Mouse (Mus musculus) myocyte (in vitro differentiated cells): ENCODE measurements around the gene Myo10. TPM values are rescaled to one million over a fixed set of nuclear protein-coding genes. Genes with fewer than 3 reads are reported as not detected.

Source experiments
- H3K27me3 ChIP-seq: one replicate; pipeline ENCODE4 v1.6.1; 2011; ENCODE audit not compliant: control insufficient read depth, insufficient read depth, insufficient read length
- H3K36me3 ChIP-seq: one replicate; pipeline ENCODE4 v1.6.1; 2011; ENCODE audit not compliant: control insufficient read depth, insufficient read depth
- H3K4me2 ChIP-seq: one replicate; pipeline ENCODE4 v1.6.1; 2011; ENCODE audit warnings: low read depth, control low read depth
- H3K4me3 ChIP-seq: one replicate; pipeline ENCODE4 v1.5.1; 2011; ENCODE audit warnings: mild to moderate bottlenecking, control low read depth, moderate library complexity
- H3K79me2 ChIP-seq: one replicate; pipeline ENCODE4 v1.6.1; 2011; ENCODE audit not compliant: control insufficient read depth, insufficient read depth
- H3ac ChIP-seq: one replicate; pipeline ENCODE4 v1.6.1; 2011; ENCODE audit not compliant: control insufficient read depth, insufficient read length
- CEBPB ChIP-seq: IDR thresholded peaks from 2 replicates; pipeline ENCODE4 v1.6.1; 2011; ENCODE audit warnings: mild to moderate bottlenecking, moderate library complexity; ENCODE audit not compliant: poor library complexity, insufficient read depth, severe bottlenecking
- E2F4 ChIP-seq: IDR thresholded peaks from one replicate; pipeline ENCODE4 v1.6.1; 2011; ENCODE audit warnings: mild to moderate bottlenecking, control low read depth, moderate library complexity; ENCODE audit not compliant: insufficient read depth
- MAX ChIP-seq: IDR thresholded peaks from one replicate; pipeline ENCODE4 v1.6.1; 2011; ENCODE audit warnings: low read depth, mild to moderate bottlenecking, control low read depth
- MYOD1 ChIP-seq, 3 experiments: IDR thresholded peaks; one replicate each; pipeline ENCODE4 v1.6.1; 2011; ENCODE audit warnings: control low read depth in 2 of 3, low read depth in 2 of 3, mild to moderate bottlenecking in 2 of 3, moderate library complexity in 1 of 3; ENCODE audit not compliant: insufficient read length in 2 of 3, control insufficient read depth in 1 of 3
- MYOG ChIP-seq, 3 experiments: IDR thresholded peaks; one replicate each; pipeline ENCODE4 v1.6.1; 2011; ENCODE audit warnings: control low read depth in 2 of 3, low read depth in 2 of 3, mild to moderate bottlenecking in 2 of 3; ENCODE audit not compliant: insufficient read length in 2 of 3, control insufficient read depth in 1 of 3, insufficient read depth in 1 of 3
- POLR2A ChIP-seq: IDR thresholded peaks from one replicate; pipeline ENCODE4 v1.6.1; 2011; ENCODE audit warnings: low read depth, mild to moderate bottlenecking, control low read depth, moderate library complexity; ENCODE audit not compliant: insufficient read length
- POLR2AphosphoS2 ChIP-seq: IDR thresholded peaks from one replicate; pipeline ENCODE4 v1.6.1; 2011; ENCODE audit warnings: low read depth, control low read depth; ENCODE audit not compliant: insufficient read length
- REST ChIP-seq: IDR thresholded peaks from one replicate; pipeline ENCODE4 v1.6.1; 2011; ENCODE audit warnings: mild to moderate bottlenecking, control low read depth, moderate library complexity; ENCODE audit not compliant: insufficient read depth, insufficient read length
- SRF ChIP-seq: IDR thresholded peaks from one replicate; pipeline ENCODE4 v1.6.1; 2011; ENCODE audit warnings: low read depth; ENCODE audit not compliant: control insufficient read depth, insufficient read length
- TCF12 ChIP-seq: IDR thresholded peaks from one replicate; pipeline ENCODE4 v1.6.1; 2011; ENCODE audit warnings: mild to moderate bottlenecking, control low read depth; ENCODE audit not compliant: poor library complexity, insufficient read depth, severe bottlenecking
- TCF3 ChIP-seq: IDR thresholded peaks from one replicate; pipeline ENCODE4 v1.6.1; 2011; ENCODE audit warnings: low read depth, control low read depth; ENCODE audit not compliant: insufficient read length
- USF1 ChIP-seq: IDR thresholded peaks from one replicate; pipeline ENCODE4 v1.6.1; 2011; ENCODE audit warnings: low read depth, mild to moderate bottlenecking, control low read depth, moderate library complexity
- polyA plus RNA-seq: library from polyadenylated mRNA; unstranded; fragments of >200 nt; fragmentation: generic; extraction: Trizol; gene quantifications from one replicate; pipeline ENCODE4 v1.2.1, GENCODE M21; 2012; ENCODE audit warnings: missing spikeins

Gene Myo10
- polyA plus RNA-seq, 1 experiment, result 71.4 TPM

GRCm38 (mm10) chr15:25788565-25788964, 166.2 kb downstream of the Myo10 start:
- Histone ChIP-seq H3K4me3 (no peak overlapping the region), H3K4me2 (no peak overlapping the region), H3K27me3 (no peaks in the 10 kb centered on the region), H3K79me2 (peaks cover 7% of the 10 kb centered on the region), H3ac (no peak overlapping the region), H3K36me3 (peaks cover 81% of the 10 kb centered on the region)
- TF ChIP-seq MAX, result no peak
- TF ChIP-seq CEBPB, result no peak
- no peak for TF ChIP-seq TCF3
- TF ChIP-seq POLR2A, result no peak
- TF ChIP-seq E2F4, result no peak
- TF ChIP-seq REST, result no peak
- TF ChIP-seq POLR2AphosphoS2, result no peak
- no peak for TF ChIP-seq MYOG (IDR thresholded peaks at IDR 0.05; ENCODE audit: control insufficient read depth in 1 of 3, insufficient read depth in 1 of 3, insufficient read length in 2 of 3, low read depth in 2 of 3)
- no peak for TF ChIP-seq USF1
- no peak for TF ChIP-seq MYOD1 (IDR thresholded peaks at IDR 0.05; ENCODE audit: control insufficient read depth in 1 of 3, insufficient read length in 2 of 3, low read depth in 2 of 3)
- TF ChIP-seq SRF, result no peak
- no peak for TF ChIP-seq TCF12

DNA sequence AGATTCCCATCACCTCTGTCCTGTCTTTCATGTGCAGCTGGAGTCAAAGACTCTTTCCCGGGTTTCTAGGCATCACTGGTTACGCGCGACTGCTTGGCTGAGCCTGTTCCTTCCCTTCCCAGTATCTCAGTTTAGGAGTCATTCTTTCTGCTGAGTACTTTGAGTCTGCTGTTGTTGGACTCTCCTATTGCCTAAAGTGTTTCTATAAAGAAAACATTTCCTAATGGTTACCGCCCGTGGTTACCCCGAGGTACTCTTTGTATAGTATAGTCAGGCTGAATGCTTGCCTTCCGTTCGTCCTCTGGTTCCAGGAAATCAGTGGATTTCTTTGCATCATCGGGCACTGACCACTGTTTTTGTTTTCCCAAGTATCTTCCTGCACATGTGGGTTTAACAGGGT, 166.9 kb downstream of the Myo10 start:
- Histone ChIP-seq H3K4me2 (no peak overlapping the region), H3K79me2 (peaks cover 7% of the 10 kb centered on the region), H3K4me3 (no peak overlapping the region), H3K36me3 (peaks cover 80% of the 10 kb centered on the region), H3K27me3 (no peaks in the 10 kb centered on the region), H3ac (no peak overlapping the region)
- TF ChIP-seq MYOG (IDR thresholded peaks at IDR 0.05; ENCODE audit: control insufficient read depth in 1 of 3, insufficient read depth in 1 of 3, insufficient read length in 2 of 3, low read depth in 2 of 3) (no peak), E2F4 (no peak), MYOD1 (IDR thresholded peaks at IDR 0.05; ENCODE audit: control insufficient read depth in 1 of 3, insufficient read length in 2 of 3, low read depth in 2 of 3) (no peak), CEBPB (no peak), USF1 (no peak), REST (no peak), MAX (no peak), POLR2AphosphoS2 (no peak), SRF (no peak), TCF12 (no peak)

- peaks cover 74% of the 10 kb centered on the region for H3K36me3 ChIP-seq
These were observed 169.5 kb downstream of the Myo10 start for GRCm38 (mm10) chr15:25791660-25792353.

DNA sequence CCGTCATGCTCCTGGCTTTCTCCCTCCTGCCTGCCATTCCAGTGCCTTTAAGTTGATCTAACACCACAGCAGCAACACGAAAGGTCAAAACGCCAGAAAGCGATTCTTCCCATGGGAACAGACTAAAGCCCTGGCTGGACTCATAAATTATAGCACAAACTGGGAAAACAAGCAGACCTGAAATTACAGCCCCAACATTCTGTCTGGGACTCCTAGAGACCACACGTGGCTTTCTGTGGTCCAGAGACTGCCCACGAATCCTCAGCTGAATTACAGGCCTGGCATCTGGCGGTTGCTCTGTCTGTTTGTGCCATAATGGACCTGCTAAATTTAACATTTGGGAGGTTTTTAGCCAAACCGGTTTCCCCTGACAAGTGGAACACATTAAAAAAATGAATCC, 171.8 kb downstream of the Myo10 start:
- peaks cover 79% of the 10 kb centered on the region for H3K36me3 ChIP-seq
- no peak overlapping the region for H3ac ChIP-seq

More at GRCm38 (mm10) chr15:25791660-25792353, 169.5 kb downstream of the Myo10 start:
- no peaks in the 10 kb centered on the region for H3K27me3 ChIP-seq
- H3K4me2 ChIP-seq, result no peak overlapping the region
- no peak overlapping the region for H3K4me3 ChIP-seq
- TF ChIP-seq CEBPB (no peak), REST (no peak), POLR2A (no peak), E2F4 (no peak), MYOG (IDR thresholded peaks at IDR 0.05; ENCODE audit: control insufficient read depth in 1 of 3, insufficient read depth in 1 of 3, insufficient read length in 2 of 3, low read depth in 2 of 3) (no peak), TCF3 (no peak), MYOD1 (IDR thresholded peaks at IDR 0.05; ENCODE audit: control insufficient read depth in 1 of 3, insufficient read length in 2 of 3, low read depth in 2 of 3) (no peak), POLR2AphosphoS2 (no peak), MAX (no peak), SRF (no peak), USF1 (no peak), TCF12 (no peak)
- H3K79me2 ChIP-seq, result peaks cover 6% of the 10 kb centered on the region
- no peak overlapping the region for H3ac ChIP-seq

More for the DNA sequence above, 171.8 kb downstream of the Myo10 start:
- peak in 1 of 3 experiments; percentile 48 for TF ChIP-seq MYOG (IDR thresholded peaks at IDR 0.05; ENCODE audit: control insufficient read depth in 1 of 3, insufficient read depth in 1 of 3, insufficient read length in 2 of 3, low read depth in 2 of 3)
- TF ChIP-seq POLR2A, result no peak
- TF ChIP-seq MAX, result peak; percentile 10
- TF ChIP-seq TCF12, result no peak
- TF ChIP-seq MYOD1 (IDR thresholded peaks at IDR 0.05; ENCODE audit: control insufficient read depth in 1 of 3, insufficient read length in 2 of 3, low read depth in 2 of 3), result peak in 1 of 3 experiments; percentile 31
- TF ChIP-seq E2F4, result no peak
- TF ChIP-seq REST, result no peak
- TF ChIP-seq TCF3, result no peak
- no peak for TF ChIP-seq SRF
- no peak for TF ChIP-seq POLR2AphosphoS2
- no peak for TF ChIP-seq CEBPB
- TF ChIP-seq USF1, result peak; percentile 57
- Histone ChIP-seq H3K4me2 (peak overlapping the region; percentile 26), H3K79me2 (no peaks in the 10 kb centered on the region), H3K27me3 (no peaks in the 10 kb centered on the region), H3K4me3 (no peak overlapping the region)
